Mouse (Mus musculus): ENCODE results near the gene Hist1h1a. TPM values are rescaled to one million over a fixed set of nuclear protein-coding genes. Genes with fewer than 3 reads are reported as not detected.
A peak's percentile ranks its signal among the peaks of the same experiment; 100 is the strongest.

Gene Hist1h1a
- polyA plus RNA-seq, 1 experiment: 0.22 TPM

DNA sequence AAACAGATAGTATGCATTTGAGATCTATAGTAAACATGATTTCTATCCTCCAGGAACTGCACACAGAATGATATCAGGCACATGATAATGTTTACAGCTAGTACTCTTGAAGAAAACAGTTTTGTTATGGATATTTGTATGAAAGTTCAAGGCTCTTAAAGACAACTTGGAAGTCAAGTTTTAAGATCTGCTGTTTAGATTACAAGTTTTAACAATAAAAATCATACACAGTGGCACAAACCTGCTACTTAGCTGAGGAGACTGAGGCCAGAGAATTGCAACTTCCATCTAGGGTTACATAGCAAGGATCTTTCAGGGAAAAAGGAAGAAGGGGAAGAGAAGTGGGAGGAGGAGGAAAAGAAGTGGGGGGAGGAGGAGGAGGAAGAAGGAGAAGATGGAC lies 8.5 kb upstream of the Hist1h1a start:
- Histone ChIP-seq H3K4me1 (ENCODE audit: control insufficient read depth, insufficient read depth, low read length) (peaks cover 6% of the 10 kb centered on the region; the same call in 1 of the 2 replicates), H3K36me3 (ENCODE audit: control insufficient read depth, insufficient read depth, low read length) (no peaks in the 10 kb centered on the region), H3K27ac (ENCODE audit: insufficient read depth, low read depth, low read length) (no peak overlapping the region), H3K27me3 (replicated peaks; ENCODE audit: control insufficient read depth, insufficient read depth, low read length) (no peaks in the 10 kb centered on the region), H3K4me3 (ENCODE audit: insufficient read depth, low read depth, low read length) (no peak overlapping the region)
- no peak for TF ChIP-seq CTCF (conservative IDR thresholded peaks at IDR 0.05; ENCODE audit: insufficient read depth, insufficient read length, low read depth, low read length)
- TF ChIP-seq POLR2A (IDR thresholded peaks at IDR 0.05; ENCODE audit: low read depth, low read length): no peak
- no peak for DNase-seq

DNA sequence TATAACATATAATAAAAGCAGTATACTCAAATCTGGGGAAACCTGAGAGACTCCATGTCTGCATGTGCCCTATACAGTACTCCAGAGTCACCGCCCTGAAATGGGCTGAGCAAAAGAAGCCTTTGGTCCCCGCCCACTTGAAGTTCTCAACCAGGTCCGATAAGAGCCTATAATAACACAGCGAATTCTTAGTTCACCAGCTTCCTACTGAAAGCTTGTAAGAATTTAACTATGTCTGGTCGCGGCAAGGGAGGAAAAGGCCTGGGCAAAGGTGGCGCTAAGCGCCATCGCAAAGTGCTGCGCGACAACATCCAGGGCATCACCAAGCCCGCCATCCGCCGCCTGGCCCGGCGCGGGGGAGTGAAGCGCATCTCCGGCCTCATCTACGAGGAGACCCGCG lies 6.7 kb upstream of the Hist1h1a start, which contains the start of gene Hist1h4b:
Hist1h4b (plus strand) TSS at position 224 of the 400 bp plus-strand sequence.
- under 1% methylated on average over 18 of the region's 22 CpGs for WGBS
- Histone ChIP-seq H3K4me3 (ENCODE audit: insufficient read depth, low read depth, low read length) (peak within 1 kb of the TSS; percentile 38), H3K27me3 (replicated peaks; ENCODE audit: control insufficient read depth, insufficient read depth, low read length) (no peaks in the 10 kb centered on the region), H3K4me1 (ENCODE audit: control insufficient read depth, insufficient read depth, low read length) (peaks cover 8% of the 10 kb centered on the region; the same call in 1 of the 2 replicates), H3K27ac (ENCODE audit: insufficient read depth, low read depth, low read length) (peak within 1 kb of the TSS; percentile 62), H3K36me3 (ENCODE audit: control insufficient read depth, insufficient read depth, low read length) (no peaks in the 10 kb centered on the region)
- DNase-seq: peak; percentile 95
- TF ChIP-seq POLR2A (IDR thresholded peaks at IDR 0.05; ENCODE audit: low read depth, low read length) (peak; percentile 57), CTCF (conservative IDR thresholded peaks at IDR 0.05; ENCODE audit: insufficient read depth, insufficient read length, low read depth, low read length) (no peak)

DNA sequence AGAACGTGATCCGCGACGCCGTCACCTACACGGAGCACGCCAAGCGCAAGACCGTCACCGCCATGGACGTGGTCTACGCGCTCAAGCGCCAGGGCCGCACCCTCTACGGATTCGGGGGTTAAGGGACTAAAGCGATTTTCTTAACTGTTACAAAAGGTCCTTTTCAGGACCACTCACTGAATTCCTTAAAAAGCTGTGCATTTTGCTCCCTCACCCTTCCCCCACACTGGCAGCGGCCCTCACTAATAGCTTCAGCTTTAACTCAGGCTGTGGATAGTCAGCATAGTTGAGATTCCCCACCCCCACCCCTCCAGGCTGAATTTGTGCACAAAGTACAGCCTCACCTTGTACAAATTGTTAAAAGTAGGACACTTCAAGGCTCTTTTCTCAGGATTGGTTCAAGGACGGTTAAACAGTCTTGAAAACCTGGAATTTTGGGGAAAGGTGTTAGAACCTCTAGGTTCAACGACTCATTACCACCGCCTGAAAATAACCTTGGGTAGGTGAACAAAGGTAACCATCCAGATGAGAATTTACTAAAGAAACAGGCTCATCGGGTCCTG lies 6.2 kb upstream of the Hist1h1a start:
- 2% methylated on average over 20 of the region's 23 CpGs for WGBS
- TF ChIP-seq POLR2A (IDR thresholded peaks at IDR 0.05; ENCODE audit: low read depth, low read length) (no peak), CTCF (conservative IDR thresholded peaks at IDR 0.05; ENCODE audit: insufficient read depth, insufficient read length, low read depth, low read length) (no peak)
- no peaks in the 10 kb centered on the region for H3K27me3 ChIP-seq (replicated peaks; ENCODE audit: control insufficient read depth, insufficient read depth, low read length)
- H3K27ac ChIP-seq (ENCODE audit: insufficient read depth, low read depth, low read length): peak overlapping the region; percentile 62
- no peaks in the 10 kb centered on the region for H3K36me3 ChIP-seq (ENCODE audit: control insufficient read depth, insufficient read depth, low read length)
- no peak for DNase-seq
- H3K4me1 ChIP-seq (ENCODE audit: control insufficient read depth, insufficient read depth, low read length): peaks cover 8% of the 10 kb centered on the region; the same call in 1 of the 2 replicates
- H3K4me3 ChIP-seq (ENCODE audit: insufficient read depth, low read depth, low read length): peak overlapping the region; percentile 38

DNA sequence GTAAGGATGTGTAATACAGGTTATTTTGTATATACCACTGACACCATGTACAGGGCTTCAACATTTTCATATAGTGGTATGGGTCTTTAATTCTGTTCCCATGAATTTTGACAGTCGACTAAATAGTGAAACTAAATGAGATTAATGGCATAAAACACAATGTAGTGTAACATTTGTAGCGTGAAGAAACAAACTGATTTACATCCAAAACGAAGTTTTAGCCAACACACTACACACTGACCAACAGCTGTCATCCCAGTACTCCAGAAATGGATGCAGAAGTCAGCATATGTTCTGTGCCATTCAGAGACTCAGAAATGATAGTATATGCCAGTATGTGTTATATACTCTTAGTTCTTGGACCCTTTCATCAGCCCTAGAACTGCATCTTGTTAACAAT lies 5.5 kb upstream of the Hist1h1a start:
- no peaks in the 10 kb centered on the region for H3K27me3 ChIP-seq (replicated peaks; ENCODE audit: control insufficient read depth, insufficient read depth, low read length)
- peaks cover 8% of the 10 kb centered on the region; the same call in 1 of the 2 replicates for H3K4me1 ChIP-seq (ENCODE audit: control insufficient read depth, insufficient read depth, low read length)
- DNase-seq: no peak
- no peaks in the 10 kb centered on the region for H3K36me3 ChIP-seq (ENCODE audit: control insufficient read depth, insufficient read depth, low read length)
- WGBS: 38% methylated on average over 3 of the region's 3 CpGs
- TF ChIP-seq CTCF (conservative IDR thresholded peaks at IDR 0.05; ENCODE audit: insufficient read depth, insufficient read length, low read depth, low read length) (no peak), POLR2A (IDR thresholded peaks at IDR 0.05; ENCODE audit: low read depth, low read length) (no peak)
- no peak overlapping the region for H3K27ac ChIP-seq (ENCODE audit: insufficient read depth, low read depth, low read length)
- H3K4me3 ChIP-seq (ENCODE audit: insufficient read depth, low read depth, low read length): no peak overlapping the region

DNA sequence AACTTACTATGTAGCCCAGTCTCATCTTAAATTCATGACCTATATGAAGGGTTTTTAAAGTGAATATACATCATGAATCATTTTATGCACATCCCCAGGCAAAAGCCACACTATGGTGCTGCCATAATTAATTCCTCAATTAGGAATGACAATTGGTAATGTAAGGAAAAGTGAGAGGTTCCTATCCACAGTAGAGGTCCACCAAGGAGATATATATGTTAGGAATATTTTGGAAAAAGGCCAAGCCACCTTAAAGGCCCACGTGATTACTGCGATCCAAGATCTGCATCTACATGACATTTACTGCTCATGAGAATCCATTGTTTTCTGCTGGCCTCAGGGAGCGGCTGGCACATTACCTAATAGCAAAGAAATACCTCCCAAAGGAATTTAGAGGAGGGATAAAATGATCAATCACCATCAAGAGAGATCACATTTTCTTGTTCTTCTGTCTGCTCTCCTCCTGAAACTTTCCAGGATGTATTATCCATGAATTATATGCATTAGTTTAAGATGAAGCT lies 4.2 kb upstream of the Hist1h1a start:
- WGBS: 79% methylated on average over 3 of the region's 3 CpGs
- Histone ChIP-seq H3K4me3 (ENCODE audit: insufficient read depth, low read depth, low read length) (no peak overlapping the region), H3K27me3 (replicated peaks; ENCODE audit: control insufficient read depth, insufficient read depth, low read length) (no peaks in the 10 kb centered on the region), H3K4me1 (ENCODE audit: control insufficient read depth, insufficient read depth, low read length) (peaks cover 12% of the 10 kb centered on the region; the same call in 1 of the 2 replicates), H3K36me3 (ENCODE audit: control insufficient read depth, insufficient read depth, low read length) (no peaks in the 10 kb centered on the region), H3K27ac (ENCODE audit: insufficient read depth, low read depth, low read length) (no peak overlapping the region)
- no peak for TF ChIP-seq POLR2A (IDR thresholded peaks at IDR 0.05; ENCODE audit: low read depth, low read length)
- TF ChIP-seq CTCF (conservative IDR thresholded peaks at IDR 0.05; ENCODE audit: insufficient read depth, insufficient read length, low read depth, low read length): no peak
- DNase-seq: no peak

DNA sequence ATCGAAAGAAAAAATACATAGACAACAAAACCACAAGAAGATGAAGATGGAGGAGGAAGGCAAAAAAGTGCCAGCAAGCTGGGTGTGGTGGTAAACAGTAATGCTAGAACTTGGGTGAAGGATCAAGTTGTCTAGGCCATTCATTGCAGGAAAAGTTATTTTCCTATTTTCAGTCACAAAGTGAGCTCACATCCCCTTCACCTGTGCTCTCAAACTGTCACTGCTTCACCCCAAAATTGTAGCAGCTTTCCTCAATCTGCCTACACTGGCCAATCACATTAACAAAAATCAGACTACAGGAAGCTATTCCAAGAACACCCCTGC lies 3.6 kb upstream of the Hist1h1a start:
- H3K4me3 ChIP-seq (ENCODE audit: insufficient read depth, low read depth, low read length): no peak overlapping the region
- H3K4me1 ChIP-seq (ENCODE audit: control insufficient read depth, insufficient read depth, low read length): peaks cover 12% of the 10 kb centered on the region; the same call in 1 of the 2 replicates
- 65% methylated on average over 1 of the region's 1 CpGs for WGBS
- H3K27me3 ChIP-seq (replicated peaks; ENCODE audit: control insufficient read depth, insufficient read depth, low read length): no peaks in the 10 kb centered on the region
- no peaks in the 10 kb centered on the region for H3K36me3 ChIP-seq (ENCODE audit: control insufficient read depth, insufficient read depth, low read length)
- TF ChIP-seq POLR2A (IDR thresholded peaks at IDR 0.05; ENCODE audit: low read depth, low read length) (no peak), CTCF (conservative IDR thresholded peaks at IDR 0.05; ENCODE audit: insufficient read depth, insufficient read length, low read depth, low read length) (no peak)
- no peak overlapping the region for H3K27ac ChIP-seq (ENCODE audit: insufficient read depth, low read depth, low read length)
- DNase-seq: no peak

DNA sequence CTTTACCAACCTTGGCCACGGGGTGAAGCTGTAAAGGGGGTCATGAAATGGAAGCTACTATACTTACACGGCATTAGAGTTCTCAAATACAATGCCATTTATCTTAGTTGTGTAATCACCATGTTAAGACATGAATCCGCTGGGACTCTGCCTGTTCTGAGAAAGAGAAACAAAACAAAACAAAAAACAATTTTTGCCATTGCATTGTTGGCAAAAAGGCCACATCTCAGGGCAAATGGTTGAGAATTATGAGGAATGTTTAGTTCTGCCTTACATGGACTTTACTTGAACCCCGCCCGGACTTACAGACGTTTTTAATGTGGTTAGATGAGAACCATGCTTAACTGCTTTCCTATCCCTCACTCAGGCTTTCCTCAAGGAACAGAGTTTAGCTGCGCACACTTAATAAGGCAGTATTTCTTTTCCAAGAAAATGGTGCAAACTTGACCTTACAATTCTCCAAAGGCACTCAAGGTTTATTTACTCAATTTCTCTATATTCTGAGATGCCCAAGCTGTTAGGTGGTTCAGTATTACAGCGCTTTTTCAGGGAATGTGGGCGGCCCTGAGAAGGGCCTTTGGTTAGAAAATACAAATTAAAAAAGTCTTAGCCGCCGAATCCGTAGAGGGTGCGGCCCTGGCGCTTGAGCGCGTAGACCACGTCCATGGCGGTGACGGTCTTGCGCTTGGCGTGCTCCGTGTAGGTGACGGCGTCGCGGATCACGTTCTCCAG lies 3.1 kb upstream of the Hist1h1a start:
- no peaks in the 10 kb centered on the region for H3K36me3 ChIP-seq (ENCODE audit: control insufficient read depth, insufficient read depth, low read length)
- H3K27me3 ChIP-seq (replicated peaks; ENCODE audit: control insufficient read depth, insufficient read depth, low read length): no peaks in the 10 kb centered on the region
- peak overlapping the region; percentile 71 for H3K4me3 ChIP-seq (ENCODE audit: insufficient read depth, low read depth, low read length)
- DNase-seq: no peak
- 4% methylated on average over 25 of the region's 27 CpGs for WGBS
- no peak for TF ChIP-seq CTCF (conservative IDR thresholded peaks at IDR 0.05; ENCODE audit: insufficient read depth, insufficient read length, low read depth, low read length)
- TF ChIP-seq POLR2A (IDR thresholded peaks at IDR 0.05; ENCODE audit: low read depth, low read length): no peak
- H3K27ac ChIP-seq (ENCODE audit: insufficient read depth, low read depth, low read length): no peak overlapping the region; the same call in 1 of the 2 replicates
- H3K4me1 ChIP-seq (ENCODE audit: control insufficient read depth, insufficient read depth, low read length): peaks cover 12% of the 10 kb centered on the region; the same call in 1 of the 2 replicates

Data from kidney, adult 2 months (tissue).